Mouse (Mus musculus): Measurements from ENCODE around the gene Dclk2.

DNA sequence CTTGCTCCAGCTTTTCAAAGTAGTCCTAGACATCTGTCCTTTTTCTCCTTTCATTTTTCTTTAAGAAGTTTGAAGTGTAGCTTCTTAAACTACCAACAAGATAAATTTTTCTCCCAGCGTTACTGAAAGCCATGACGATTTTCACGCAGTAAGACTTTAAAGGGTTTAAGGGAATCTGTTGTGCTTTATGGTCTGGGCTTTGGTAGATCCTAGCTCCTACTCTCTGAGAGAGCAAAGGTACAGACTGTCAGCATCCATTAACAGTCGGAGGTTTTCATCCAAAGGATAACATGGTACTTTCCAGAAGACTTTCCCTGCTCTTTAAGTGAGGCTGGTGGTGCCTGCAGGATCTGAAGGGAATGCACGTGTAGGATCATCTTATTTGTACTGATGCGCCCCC, 151.7 kb downstream of the Dclk2 start:
- TF ChIP-seq CTCF (IDR thresholded peaks at IDR 0.05; ENCODE audit: low read depth, low read length): no peak
- TF ChIP-seq POLR2A (IDR thresholded peaks at IDR 0.05; ENCODE audit: insufficient read depth, low read length): no peak
